Mouse (Mus musculus): Measurements from ENCODE around the gene Fam78a.
"Not testable (repeated sequence)": the region's sequence is repeated elsewhere in the genome, so short reads cannot be mapped to it uniquely, and the experiment has no call there.

Gene Fam78a

DNA sequence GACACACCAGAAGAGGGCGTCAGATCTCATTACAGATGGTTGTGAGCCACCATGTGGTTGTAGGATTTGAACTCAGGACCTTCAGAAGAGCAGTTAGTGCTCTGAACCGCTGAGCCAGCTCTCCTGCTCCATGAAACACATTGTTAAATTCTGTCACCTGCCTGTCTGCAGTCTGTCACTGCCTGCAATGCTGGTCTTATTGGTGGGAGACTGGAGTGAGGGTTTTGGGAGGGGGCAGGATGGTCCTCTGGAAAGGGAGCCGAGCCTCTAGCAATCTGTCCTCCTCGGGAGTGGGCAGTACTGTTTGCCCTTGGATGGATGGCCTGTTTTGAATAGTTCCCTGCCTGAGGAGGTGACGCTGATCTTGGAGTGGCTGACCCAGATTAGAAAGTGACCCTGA lies 40.8 kb downstream of the Fam78a start:
- no peak for DNase-seq (ENCODE audit: low read depth, low spot score)

DNA sequence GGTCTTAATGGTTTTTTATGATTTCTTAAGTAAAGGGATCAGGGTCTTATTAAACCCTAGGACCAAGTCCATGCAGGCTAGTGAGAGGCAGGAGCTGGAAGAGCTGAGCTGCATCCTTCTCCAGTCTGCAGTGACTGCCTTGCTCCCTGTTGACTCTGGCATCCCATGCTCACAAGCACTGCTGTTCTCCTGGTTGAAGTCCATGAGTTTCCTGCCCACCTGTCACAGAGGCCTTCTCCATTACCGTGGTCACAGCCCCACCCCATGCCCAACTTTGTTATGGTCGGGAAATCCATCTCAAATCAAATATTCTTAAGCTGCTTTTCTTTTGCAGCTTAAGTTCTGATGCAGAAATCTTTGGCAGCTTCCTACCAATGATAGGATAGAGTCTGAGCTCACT lies 43.6 kb downstream of the Fam78a start:
- no peak for DNase-seq (ENCODE audit: low read depth, low spot score)

DNA sequence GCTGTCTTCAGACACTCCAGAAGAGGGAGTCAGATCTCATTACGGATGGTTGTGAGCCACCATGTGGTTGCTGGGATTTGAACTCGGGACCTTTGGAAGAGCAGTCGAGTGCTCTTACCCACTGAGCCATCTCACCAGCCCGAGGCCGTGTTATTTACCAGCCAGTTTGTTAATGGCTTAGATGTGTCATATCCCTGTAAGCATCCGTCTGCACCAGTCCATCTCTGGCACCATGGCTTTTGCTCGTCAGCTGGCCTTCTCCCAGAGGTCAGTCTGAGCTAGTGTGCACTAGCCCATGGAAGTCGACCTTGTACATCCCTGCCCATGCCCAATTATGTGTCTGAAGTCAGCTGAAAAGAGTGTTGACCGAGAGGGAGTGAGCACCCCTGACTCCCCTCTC lies 44.0 kb downstream of the Fam78a start:
- DNase-seq (ENCODE audit: low read depth, low spot score), result not testable (repeated sequence)

DNA sequence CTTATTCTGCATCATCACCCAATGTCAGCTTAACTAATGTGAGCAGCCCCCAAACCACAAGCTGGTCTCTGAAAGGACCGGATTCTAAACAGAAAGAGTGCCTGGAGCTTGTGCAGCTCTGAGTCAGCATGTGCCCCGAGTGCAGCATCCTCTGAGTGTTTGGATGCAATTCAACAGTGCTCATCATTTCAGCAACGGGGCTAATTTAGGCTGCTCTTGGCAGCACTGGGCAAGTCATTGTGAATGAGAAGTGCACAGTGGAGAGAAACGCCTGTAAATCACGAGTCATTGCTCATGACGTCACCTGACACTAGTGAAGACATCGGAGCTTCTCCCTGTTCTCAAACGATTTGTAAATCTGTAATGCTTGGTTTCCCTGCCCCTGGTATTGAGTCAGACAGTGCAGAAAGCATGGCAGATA lies 46.0 kb downstream of the Fam78a start:
- DNase-seq (ENCODE audit: low read depth, low spot score), result no peak

DNA sequence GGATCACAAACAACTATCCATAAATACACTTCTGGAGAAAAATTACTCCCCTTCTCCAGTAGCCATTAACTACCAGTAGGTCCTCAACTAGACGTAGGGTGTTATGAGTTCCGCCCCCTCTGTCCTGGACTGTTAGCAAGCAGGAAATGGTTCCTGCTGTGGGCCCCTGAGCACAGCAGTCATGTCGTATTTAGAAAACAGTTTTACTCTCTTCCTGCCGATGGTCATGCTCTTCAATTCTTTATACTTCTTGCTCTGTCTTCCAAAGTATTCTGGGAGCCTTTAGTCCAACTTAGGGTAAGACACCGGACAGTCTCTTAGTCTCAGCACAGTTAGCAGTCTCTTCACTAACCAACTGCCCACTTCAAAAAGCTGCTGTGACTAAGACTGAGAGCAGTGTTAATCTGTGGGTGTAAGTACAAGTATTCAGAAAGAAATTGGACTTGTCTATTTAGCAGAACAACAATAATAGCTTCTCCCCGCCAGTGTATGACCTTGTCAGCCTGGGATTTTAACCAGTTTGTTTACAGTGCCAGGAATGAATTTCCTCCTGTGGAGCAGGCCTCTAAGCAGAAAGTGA lies 47.3 kb downstream of the Fam78a start:
- no peak for DNase-seq (ENCODE audit: low read depth, low spot score)

DNA sequence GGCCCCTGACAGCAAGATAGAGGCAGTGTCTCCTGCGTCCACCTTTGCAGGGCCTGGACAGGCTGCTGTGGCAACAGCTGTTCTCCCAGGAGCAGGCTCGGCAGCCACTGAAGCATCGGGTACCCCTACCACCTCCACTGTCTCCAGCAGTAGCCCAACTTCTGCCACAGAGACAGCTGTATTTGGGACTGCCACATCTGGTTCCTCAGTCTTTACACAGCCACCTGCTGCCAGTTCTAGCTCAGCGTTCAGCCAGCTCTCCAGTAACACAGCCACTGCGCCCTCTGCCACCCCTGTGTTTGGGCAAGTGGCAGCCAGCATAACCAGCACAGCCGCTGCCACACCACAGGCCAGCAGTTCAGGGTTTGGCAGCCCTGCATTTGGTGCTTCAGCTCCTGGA lies 50.5 kb downstream of the Fam78a start:
- DNase-seq (ENCODE audit: low read depth, low spot score), result no peak

DNA sequence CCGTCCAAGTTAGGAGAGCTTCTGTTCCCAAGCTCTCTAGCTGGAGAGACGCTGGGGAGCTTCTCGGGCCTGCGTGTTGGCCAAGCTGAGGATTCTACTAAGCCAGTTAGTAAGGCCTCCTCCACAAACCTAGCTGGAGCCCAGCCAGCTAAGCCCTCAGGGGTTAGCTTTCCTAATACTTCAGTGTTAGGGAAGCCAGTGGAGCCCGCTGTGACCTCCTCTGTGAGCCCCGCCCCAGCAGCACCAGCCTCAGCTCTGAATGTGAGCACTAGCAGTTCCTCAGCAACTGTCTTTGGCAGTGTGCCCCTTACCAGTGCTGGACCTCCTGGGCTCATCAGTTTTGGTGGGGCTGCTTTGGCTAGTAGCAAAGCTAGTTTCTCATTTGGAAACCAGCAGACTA lies 51.2 kb downstream of the Fam78a start:
- no peak for DNase-seq (ENCODE audit: low read depth, low spot score)

DNA sequence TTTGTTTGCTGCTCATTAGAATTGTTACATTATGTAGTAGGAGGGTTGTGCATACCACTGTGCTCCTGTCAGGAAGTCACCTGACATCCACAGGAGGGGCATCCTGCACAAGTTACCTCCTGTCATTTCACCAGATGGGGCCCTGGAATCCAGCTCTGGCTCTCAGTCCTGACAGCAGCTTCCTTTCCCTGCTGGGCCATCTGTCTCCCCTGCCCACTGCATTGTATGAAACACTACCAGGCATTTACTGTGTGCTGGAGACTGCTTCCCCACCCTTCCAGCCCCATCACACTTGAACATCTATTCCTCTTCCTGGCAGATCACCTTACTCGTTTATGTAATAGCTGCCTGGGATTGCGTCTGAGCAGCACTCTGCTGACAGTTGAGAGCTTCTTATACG lies 55.0 kb downstream of the Fam78a start:
- DNase-seq (ENCODE audit: low read depth, low spot score), result no peak

DNA sequence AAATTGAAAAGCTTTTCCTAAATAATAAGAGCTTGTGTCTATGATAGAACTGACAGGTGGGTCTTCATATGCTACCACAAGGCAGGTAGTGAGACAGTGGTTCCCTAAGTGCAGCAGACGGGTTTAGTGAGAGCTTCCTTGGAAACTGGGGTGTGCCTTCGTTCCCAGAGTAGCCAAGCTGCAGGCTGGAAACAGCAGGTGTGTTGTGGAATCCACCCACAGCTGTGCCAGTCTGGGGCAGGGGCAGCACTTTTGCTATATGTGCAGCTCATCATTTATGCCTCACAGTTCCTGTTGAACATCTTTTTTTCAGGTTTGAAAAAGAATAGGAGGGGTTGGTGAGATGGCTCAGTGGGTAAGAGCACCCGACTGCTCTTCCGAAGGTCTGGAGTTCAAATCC lies 60.3 kb downstream of the Fam78a start:
- no peak for DNase-seq (ENCODE audit: low read depth, low spot score)

DNA sequence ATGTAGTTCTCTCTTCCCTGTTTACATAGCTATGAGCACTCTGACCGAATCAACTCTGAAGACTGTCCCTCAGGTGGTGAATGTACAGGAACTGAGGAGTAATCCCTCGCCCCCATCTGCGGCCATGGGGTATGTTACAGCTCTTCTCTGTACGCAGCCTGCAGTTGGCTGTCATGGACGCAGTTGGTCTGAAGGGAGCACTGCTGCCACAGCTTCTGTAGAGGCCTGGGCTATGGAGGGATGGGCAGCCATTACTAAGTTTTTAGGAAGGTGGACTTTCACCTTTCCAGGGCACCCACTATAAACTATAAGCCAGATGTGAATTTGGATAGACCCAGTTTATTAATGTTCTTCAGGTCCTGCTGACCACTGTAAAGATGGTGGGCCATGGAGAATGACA lies 64.4 kb downstream of the Fam78a start:
- DNase-seq (ENCODE audit: low read depth, low spot score), result no peak

DNA sequence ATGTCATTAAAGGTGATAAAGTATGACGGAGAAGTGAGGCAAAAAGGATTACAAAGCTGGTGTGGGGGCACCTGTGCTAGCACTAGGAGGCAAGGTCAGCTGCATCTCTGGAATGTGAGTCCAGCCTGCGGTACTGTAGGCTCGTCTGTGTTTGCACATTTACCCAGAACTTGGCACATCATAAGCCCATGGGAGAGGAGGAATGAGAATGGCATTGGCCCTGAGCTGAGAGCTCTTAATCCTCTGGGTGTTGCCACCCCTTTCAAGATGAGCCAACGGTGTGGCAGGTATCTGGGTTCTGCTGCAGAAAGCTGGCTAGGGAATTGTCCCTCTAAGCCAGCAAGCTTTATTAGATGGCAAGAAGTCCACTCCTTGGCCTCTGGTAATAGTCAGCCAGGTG lies 65.0 kb downstream of the Fam78a start:
- no peak for DNase-seq (ENCODE audit: low read depth, low spot score)

DNA sequence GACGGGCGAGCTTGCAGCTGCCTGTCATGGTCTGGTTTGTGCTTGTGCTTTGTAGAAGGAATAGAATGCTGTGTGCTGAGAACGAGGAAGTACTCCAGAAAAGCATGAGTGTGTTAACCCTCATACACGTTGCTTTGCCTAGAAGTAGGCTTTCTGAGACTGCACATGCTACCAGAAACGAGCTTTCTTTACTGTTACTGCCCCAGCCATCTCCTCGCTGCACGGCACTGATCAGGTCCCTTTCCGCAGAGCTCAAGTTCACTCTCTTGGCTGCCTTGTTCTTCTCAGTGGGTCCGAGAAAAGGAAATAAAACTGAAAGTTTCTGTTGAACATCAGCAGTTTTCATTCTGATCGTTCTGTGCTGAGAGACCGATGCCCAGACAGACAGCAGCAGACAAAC lies 75.9 kb downstream of the Fam78a start:
- DNase-seq (ENCODE audit: low read depth, low spot score), result no peak

DNA sequence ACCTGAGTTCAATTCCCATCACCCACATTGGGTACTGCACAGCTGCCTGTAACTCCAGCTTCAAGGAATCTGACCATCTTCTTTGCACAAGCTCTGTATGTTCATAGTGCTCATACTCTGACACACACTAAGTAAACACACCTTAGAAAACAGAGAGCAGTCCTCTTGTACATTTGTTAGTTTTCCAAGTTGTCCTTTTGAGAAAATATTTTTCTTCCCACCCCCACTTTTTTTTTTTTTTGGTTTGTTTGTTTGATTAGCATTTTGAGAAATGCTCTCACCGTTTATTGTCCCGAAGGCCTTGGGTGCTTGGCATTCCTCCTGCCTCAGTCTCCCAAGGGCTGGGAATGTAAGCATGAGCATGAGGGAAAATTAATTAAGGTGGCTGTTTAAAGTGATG lies 76.3 kb downstream of the Fam78a start:
- DNase-seq (ENCODE audit: low read depth, low spot score), result no peak

All from brain, embryonic 18.5 days (tissue).